Mouse (Mus musculus): ENCODE measurements at regions not wholly inside any gene's neighbourhood (a gene's known extent, or its start where the extent isn't known, plus 50 kb on each side); places are given as distances from the start of the nearest gene placed in this dataset.

DNA sequence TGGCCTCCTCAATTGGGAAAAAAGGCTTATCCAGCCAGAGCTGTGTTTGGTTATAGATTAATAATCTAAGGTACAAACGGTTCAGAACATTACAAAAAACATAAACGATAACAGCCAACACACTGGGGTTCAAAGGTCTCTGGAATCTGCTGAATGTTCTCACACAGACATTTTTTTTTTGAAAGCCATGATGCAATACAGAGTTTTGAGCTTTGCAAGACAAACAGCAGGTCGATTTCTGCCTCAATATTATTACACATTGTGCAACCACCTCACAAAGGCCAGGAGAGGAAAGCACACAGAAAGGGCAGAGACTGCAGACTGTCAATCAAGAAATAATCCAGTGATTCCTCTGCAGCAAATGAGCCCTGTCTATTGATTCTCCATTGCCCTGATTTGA is 235.9 kb upstream of the Sall1 start:
- no peak overlapping the region for H3K4me3 ChIP-seq (replicated peaks; ENCODE audit: control insufficient read depth, low read depth, low read length)
- 65% methylated on average over 3 of the region's 3 CpGs for WGBS
- H3K27ac ChIP-seq (ENCODE audit: control insufficient read depth, insufficient read depth, low read depth, low read length, poor library complexity) = no peak overlapping the region
- no peaks in the 10 kb centered on the region for H3K4me1 ChIP-seq (ENCODE audit: control insufficient read depth, insufficient read depth, low read length)
- TF ChIP-seq CTCF (IDR thresholded peaks at IDR 0.05; ENCODE audit: control insufficient read depth, insufficient read depth, low read length) (no peak), POLR2A (IDR thresholded peaks at IDR 0.05; ENCODE audit: borderline replicate concordance, control insufficient read depth, low read depth, low read length) (no peak)

- no peak overlapping the region for H3K27ac ChIP-seq (ENCODE audit: control insufficient read depth, insufficient read depth, low read depth, low read length, poor library complexity)
- TF ChIP-seq POLR2A (IDR thresholded peaks at IDR 0.05; ENCODE audit: borderline replicate concordance, control insufficient read depth, low read depth, low read length) (no peak), CTCF (IDR thresholded peaks at IDR 0.05; ENCODE audit: control insufficient read depth, insufficient read depth, low read length) (no peak)
- no peak overlapping the region for H3K4me3 ChIP-seq (replicated peaks; ENCODE audit: control insufficient read depth, low read depth, low read length)
- no peaks in the 10 kb centered on the region for H3K4me1 ChIP-seq (ENCODE audit: control insufficient read depth, insufficient read depth, low read length)
- 75% methylated on average over 6 of the region's 6 CpGs for WGBS
Measured at GRCm38 (mm10) chr8:89279142-89279541, 235.2 kb upstream of the Sall1 start.

DNA sequence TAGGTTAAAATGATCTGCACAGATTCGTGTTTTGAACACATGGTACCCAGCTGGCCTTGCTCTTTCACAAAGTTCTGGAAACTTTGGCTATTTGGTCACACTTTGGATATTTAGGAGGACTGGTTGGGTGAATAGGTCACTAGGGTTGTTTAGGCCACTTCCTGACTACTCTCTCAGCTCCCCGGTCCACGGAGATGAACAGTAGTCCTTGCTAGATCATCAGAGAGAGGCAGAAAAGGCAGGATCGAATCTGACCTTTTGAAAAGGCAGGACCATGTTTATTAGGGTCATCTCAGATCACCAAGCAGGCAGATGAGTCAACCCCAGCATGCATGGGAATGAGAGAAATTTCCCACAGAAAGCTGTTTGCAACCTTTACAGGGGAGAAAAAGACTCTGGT is 229.3 kb upstream of the Sall1 start:
- Histone ChIP-seq H3K4me1 (ENCODE audit: control insufficient read depth, insufficient read depth, low read length) (no peaks in the 10 kb centered on the region), H3K27ac (ENCODE audit: control insufficient read depth, insufficient read depth, low read depth, low read length, poor library complexity) (no peak overlapping the region), H3K4me3 (replicated peaks; ENCODE audit: control insufficient read depth, low read depth, low read length) (no peak overlapping the region)
- 37% methylated on average over 4 of the region's 4 CpGs for WGBS
- TF ChIP-seq POLR2A (IDR thresholded peaks at IDR 0.05; ENCODE audit: borderline replicate concordance, control insufficient read depth, low read depth, low read length) (no peak), CTCF (IDR thresholded peaks at IDR 0.05; ENCODE audit: control insufficient read depth, insufficient read depth, low read length) (no peak)

DNA sequence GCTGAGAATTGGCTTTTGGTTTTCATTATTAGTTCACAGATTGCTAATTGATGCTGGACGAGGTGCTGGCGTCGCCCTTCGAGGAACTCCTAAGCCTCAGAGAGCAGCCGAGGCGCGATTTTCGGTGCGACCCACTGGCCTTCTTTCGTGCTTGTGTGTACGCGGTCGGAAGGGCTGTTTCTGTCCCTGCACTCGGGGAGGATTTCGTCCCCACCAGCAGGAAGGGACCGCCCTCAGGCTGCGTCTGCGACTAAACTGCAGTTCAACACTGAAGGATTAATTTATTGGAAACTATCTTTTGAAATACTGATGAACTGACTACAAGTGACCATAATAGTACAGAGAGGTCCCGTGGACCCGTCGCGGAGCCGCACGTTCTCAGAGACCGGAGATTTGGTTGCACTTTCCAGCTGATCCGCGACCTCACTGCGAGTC is 228.4 kb upstream of the Sall1 start:
- no peaks in the 10 kb centered on the region for H3K4me1 ChIP-seq (ENCODE audit: control insufficient read depth, insufficient read depth, low read length)
- no peak for TF ChIP-seq POLR2A (IDR thresholded peaks at IDR 0.05; ENCODE audit: borderline replicate concordance, control insufficient read depth, low read depth, low read length)
- no peak overlapping the region for H3K27ac ChIP-seq (ENCODE audit: control insufficient read depth, insufficient read depth, low read depth, low read length, poor library complexity)
- WGBS = 2% methylated on average over 28 of the region's 28 CpGs
- H3K4me3 ChIP-seq (replicated peaks; ENCODE audit: control insufficient read depth, low read depth, low read length) = no peak overlapping the region

GRCm38 (mm10) chr8:89271381-89272355 is 227.7 kb upstream of the Sall1 start:
- no peak for TF ChIP-seq POLR2A (IDR thresholded peaks at IDR 0.05; ENCODE audit: borderline replicate concordance, control insufficient read depth, low read depth, low read length)
- no peak for TF ChIP-seq CTCF (IDR thresholded peaks at IDR 0.05; ENCODE audit: control insufficient read depth, insufficient read depth, low read length)
- Histone ChIP-seq H3K27ac (ENCODE audit: control insufficient read depth, insufficient read depth, low read depth, low read length, poor library complexity) (no peak overlapping the region; the same call in 1 of the 2 replicates), H3K4me1 (ENCODE audit: control insufficient read depth, insufficient read depth, low read length) (no peaks in the 10 kb centered on the region), H3K4me3 (replicated peaks; ENCODE audit: control insufficient read depth, low read depth, low read length) (no peak overlapping the region)
- 31% methylated on average over 22 of the region's 22 CpGs for WGBS

DNA sequence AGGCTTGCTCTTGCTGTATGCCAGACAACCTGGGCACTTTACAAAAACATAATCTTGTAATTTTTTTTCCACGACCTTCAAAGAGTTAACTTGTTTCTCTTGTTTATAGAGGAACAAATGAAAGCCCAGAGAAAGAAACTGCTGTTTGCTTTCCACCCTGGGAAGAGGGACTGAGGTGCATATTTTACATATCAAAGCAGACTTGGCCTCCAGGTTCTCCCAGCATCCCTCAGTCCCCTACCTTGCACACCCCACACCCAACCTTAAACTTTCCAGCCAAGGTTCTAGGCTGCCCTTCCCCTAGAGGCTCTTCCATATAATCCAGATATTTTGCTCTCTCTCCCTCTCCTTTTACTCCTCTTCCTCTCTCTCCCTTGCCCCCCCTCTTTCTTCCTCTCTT is 226.0 kb upstream of the Sall1 start:
- H3K4me1 ChIP-seq (ENCODE audit: control insufficient read depth, insufficient read depth, low read length) = no peaks in the 10 kb centered on the region
- 39% methylated on average over 1 of the region's 1 CpGs for WGBS
- no peak for TF ChIP-seq POLR2A (IDR thresholded peaks at IDR 0.05; ENCODE audit: borderline replicate concordance, control insufficient read depth, low read depth, low read length)
- no peak for TF ChIP-seq CTCF (IDR thresholded peaks at IDR 0.05; ENCODE audit: control insufficient read depth, insufficient read depth, low read length)

DNA sequence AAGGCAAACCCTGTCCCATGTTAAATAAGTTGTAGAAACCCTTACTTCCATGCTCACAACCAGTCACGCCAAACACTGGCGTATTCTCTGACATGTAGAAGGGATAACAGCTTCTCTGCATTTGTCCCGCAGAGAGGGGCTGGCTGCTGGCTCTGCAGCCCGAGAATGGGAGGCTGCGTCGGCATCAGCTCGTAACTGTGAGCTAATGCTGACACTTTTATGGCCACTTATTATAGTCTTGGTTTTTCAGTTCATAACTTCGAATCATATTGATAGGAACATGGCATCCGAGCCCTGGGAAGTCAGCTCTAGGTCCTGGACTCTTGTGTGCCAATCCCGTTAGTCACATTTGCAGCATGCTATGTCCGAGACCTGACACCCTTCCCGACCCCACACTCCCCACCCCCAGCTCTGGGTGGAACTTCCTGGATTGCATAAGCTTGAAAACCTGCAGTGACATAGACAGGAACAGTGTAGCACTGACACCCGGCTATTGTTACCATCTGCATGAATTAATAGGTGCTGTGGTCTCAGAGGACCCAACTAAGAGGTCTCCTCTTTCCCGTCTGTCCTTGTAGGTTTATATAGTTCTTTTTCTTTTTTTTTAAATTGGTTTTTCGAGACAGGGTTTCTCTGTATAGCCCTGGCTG is 217.3 kb upstream of the Sall1 start:
- no peak overlapping the region for H3K27ac ChIP-seq (ENCODE audit: control insufficient read depth, insufficient read depth, low read depth, low read length, poor library complexity)
- 50% methylated on average over 15 of the region's 15 CpGs for WGBS
- H3K4me3 ChIP-seq (replicated peaks; ENCODE audit: control insufficient read depth, low read depth, low read length) = no peak overlapping the region
- TF ChIP-seq CTCF (IDR thresholded peaks at IDR 0.05; ENCODE audit: control insufficient read depth, insufficient read depth, low read length) = no peak
- TF ChIP-seq POLR2A (IDR thresholded peaks at IDR 0.05; ENCODE audit: borderline replicate concordance, control insufficient read depth, low read depth, low read length) = no peak
- no peaks in the 10 kb centered on the region; the same call in 1 of the 2 replicates for H3K4me1 ChIP-seq (ENCODE audit: control insufficient read depth, insufficient read depth, low read length)

More for the DNA sequence above, 226.0 kb upstream of the Sall1 start:
- Histone ChIP-seq H3K27ac (ENCODE audit: control insufficient read depth, insufficient read depth, low read depth, low read length, poor library complexity) (no peak overlapping the region), H3K4me3 (replicated peaks; ENCODE audit: control insufficient read depth, low read depth, low read length) (no peak overlapping the region)

- TF ChIP-seq POLR2A (IDR thresholded peaks at IDR 0.05; ENCODE audit: borderline replicate concordance, control insufficient read depth, low read depth, low read length) (no peak), CTCF (IDR thresholded peaks at IDR 0.05; ENCODE audit: control insufficient read depth, insufficient read depth, low read length) (no peak)
- 68% methylated on average over 5 of the region's 5 CpGs for WGBS
- Histone ChIP-seq H3K4me3 (replicated peaks; ENCODE audit: control insufficient read depth, low read depth, low read length) (no peak overlapping the region), H3K4me1 (ENCODE audit: control insufficient read depth, insufficient read depth, low read length) (no peaks in the 10 kb centered on the region; the same call in 1 of the 2 replicates), H3K27ac (ENCODE audit: control insufficient read depth, insufficient read depth, low read depth, low read length, poor library complexity) (no peak overlapping the region)
Measured at GRCm38 (mm10) chr8:89259881-89260280, 215.9 kb upstream of the Sall1 start.

All from bone marrow, adult 2 months (tissue).